Mouse (Mus musculus) heart, embryonic 16.5 days (tissue): Measurements from ENCODE around the gene Cryab. TPM values are rescaled to one million over a fixed set of nuclear protein-coding genes. Genes with fewer than 3 reads are reported as not detected.

Experiments
- ATAC-seq: fragments of 200-750 bp; cut with Nextera tagmentation; replicated peaks from 2 replicates; pipeline ENCODE4 v1.8.0; 2017; ENCODE audit warnings: moderate number of reproducible peaks; ENCODE audit not compliant: insufficient read depth, low FRiP score; ENCODE audit errors: extremely low read depth
- H3K27ac ChIP-seq: fragments of 300-500 bp; sonication (generic); 2 replicates; pipeline ENCODE4 v1.5.1; 2014; ENCODE audit warnings: mild to moderate bottlenecking, low read length, control low read depth, moderate library complexity
- H3K27me3 ChIP-seq: fragments of 300-500 bp; sonication (generic); 2 replicates; pipeline ENCODE4 v1.6.1; 2014; ENCODE audit warnings: low read length, mixed read lengths; ENCODE audit not compliant: control insufficient read depth, insufficient read depth
- H3K36me3 ChIP-seq: fragments of 300-500 bp; sonication (generic); 2 replicates; pipeline ENCODE4 v1.6.1; 2014; ENCODE audit not compliant: control insufficient read depth, insufficient read depth
- H3K4me1 ChIP-seq: fragments of 300-500 bp; sonication (generic); 2 replicates; pipeline ENCODE4 v1.6.1; 2014; ENCODE audit warnings: low read length, mixed read lengths; ENCODE audit not compliant: control insufficient read depth, insufficient read depth
- H3K4me2 ChIP-seq: fragments of 300-500 bp; sonication (generic); 2 replicates; pipeline ENCODE4 v1.6.1; 2014; ENCODE audit warnings: low read depth, mild to moderate bottlenecking, control low read depth, low read length
- H3K4me3 ChIP-seq: fragments of 300-500 bp; sonication (generic); 2 replicates; pipeline ENCODE4 v1.5.1; 2014; ENCODE audit warnings: mild to moderate bottlenecking, control low read depth, low read length
- H3K9ac ChIP-seq: fragments of 300-500 bp; sonication (generic); 2 replicates; pipeline ENCODE4 v1.6.1; 2014; ENCODE audit warnings: low read length, control low read depth
- H3K9me3 ChIP-seq: fragments of 300-500 bp; sonication (generic); replicated peaks from 2 replicates; pipeline ENCODE4 v1.6.1; 2016; ENCODE audit warnings: low read length; ENCODE audit not compliant: control insufficient read depth
- WGBS: fragments of 180-500 bp; shearing (Covaris S2); extraction: QIAGEN DNeasy Blood & Tissue Kit; methylation state at CpG from one replicate; pipeline ENCODE4 v1.1.7; 2014; 5-methylcytosine and 5-hydroxymethylcytosine counted together
- polyA plus RNA-seq: library from polyadenylated mRNA; unstranded; fragments of >200 nt; fragmentation: Nextera tagmentation; extraction: Ambion mirVana; gene quantifications from 2 replicates; pipeline ENCODE4 v1.2.1, GENCODE M21; 2015

Gene Cryab
- polyA plus RNA-seq, 1 experiment from 2014 or later = 1,315 TPM

DNA sequence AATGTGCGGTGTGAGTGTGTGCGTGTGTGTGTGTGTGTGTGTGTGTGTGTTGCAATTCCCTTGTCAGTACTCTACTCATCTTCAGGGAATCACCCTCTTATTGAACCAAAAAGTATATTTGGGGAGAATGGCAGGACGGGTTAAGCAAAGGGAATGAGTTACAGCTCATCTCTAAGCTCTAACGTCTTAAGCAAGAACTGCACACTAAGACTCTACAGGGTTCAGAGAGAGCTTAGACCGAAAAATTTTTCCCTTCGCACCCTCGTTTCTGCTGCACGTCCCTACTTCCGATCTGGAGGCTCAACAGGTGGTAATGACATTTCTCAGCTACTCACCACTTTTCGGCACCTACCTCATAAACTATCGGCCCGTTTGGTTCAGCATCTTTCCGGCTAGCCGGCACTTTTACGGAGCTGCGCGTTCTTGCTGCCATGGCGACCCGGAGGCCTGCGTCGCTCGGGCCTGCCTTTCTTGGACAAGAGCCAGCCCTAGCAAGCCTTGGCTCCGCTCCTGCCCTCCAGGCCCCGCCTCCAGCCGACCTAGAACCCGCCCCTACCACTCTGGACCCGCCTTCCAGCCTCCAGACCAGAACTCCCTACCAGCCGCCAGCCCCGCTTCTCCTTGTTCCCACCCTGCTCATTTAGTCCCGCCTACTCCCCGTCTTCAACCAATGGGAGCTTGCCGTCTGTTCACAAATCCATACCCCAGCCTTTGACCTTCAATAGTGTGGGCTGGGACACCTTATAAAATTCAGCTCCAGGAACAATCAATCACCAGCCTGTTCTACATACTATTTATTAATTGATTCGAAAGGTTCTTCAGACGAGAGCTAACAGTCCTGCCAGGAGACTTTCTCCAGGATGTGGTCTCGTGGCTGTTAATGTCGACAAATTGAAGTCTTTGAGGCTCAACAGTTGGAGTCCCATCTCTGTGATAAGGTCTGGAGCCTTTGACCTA lies 11.9 kb upstream of the Cryab start, which contains the start of gene Dixdc1:
Gene Dixdc1, minus strand, starts transcription at position 604 of the 957 bp plus-strand sequence.
- H3K27ac ChIP-seq = peak within 1 kb of the TSS; percentile 78
- peaks cover 18% of the 10 kb centered on the region for H3K4me1 ChIP-seq
- H3K27me3 ChIP-seq = no peaks in the 10 kb centered on the region
- peak within 1 kb of the TSS; percentile 74 for H3K4me2 ChIP-seq
- 10% methylated on average over 36 of the region's 36 CpGs for WGBS
- peak; percentile 99 for ATAC-seq
- H3K36me3 ChIP-seq = no peaks in the 10 kb centered on the region
- H3K9me3 ChIP-seq = no peaks in the 10 kb centered on the region
- H3K9ac ChIP-seq = no peak within 1 kb of the TSS
- H3K4me3 ChIP-seq = peak within 1 kb of the TSS; percentile 52

- no peak for ATAC-seq
- H3K4me1 ChIP-seq = peaks cover 21% of the 10 kb centered on the region
- H3K9ac ChIP-seq = no peak overlapping the region
- 79% methylated on average over 14 of the region's 14 CpGs for WGBS
- no peak overlapping the region for H3K4me2 ChIP-seq
- no peaks in the 10 kb centered on the region for H3K27me3 ChIP-seq
- no peak overlapping the region for H3K27ac ChIP-seq
- no peak overlapping the region for H3K4me3 ChIP-seq
- no peaks in the 10 kb centered on the region for H3K9me3 ChIP-seq
- no peaks in the 10 kb centered on the region for H3K36me3 ChIP-seq
These were observed 10.0 kb upstream of the Cryab start for GRCm38 (mm10) chr9:50740867-50741784.

- WGBS = 58% methylated on average over 3 of the region's 3 CpGs
- H3K4me3 ChIP-seq = no peak overlapping the region
- H3K36me3 ChIP-seq = no peaks in the 10 kb centered on the region
- no peak for ATAC-seq
- peak overlapping the region; percentile 29; the same call in 1 of the 2 replicates for H3K27ac ChIP-seq
- H3K27me3 ChIP-seq = no peaks in the 10 kb centered on the region
- no peak overlapping the region for H3K9ac ChIP-seq
- H3K4me2 ChIP-seq = no peak overlapping the region
- H3K4me1 ChIP-seq = peaks cover 30% of the 10 kb centered on the region
- no peaks in the 10 kb centered on the region for H3K9me3 ChIP-seq
These were observed 8.9 kb upstream of the Cryab start for GRCm38 (mm10) chr9:50742261-50742660.

GRCm38 (mm10) chr9:50742744-50743143 lies 8.4 kb upstream of the Cryab start:
- no peak overlapping the region for H3K4me3 ChIP-seq
- no peaks in the 10 kb centered on the region for H3K36me3 ChIP-seq
- H3K4me2 ChIP-seq = no peak overlapping the region
- 73% methylated on average over 2 of the region's 2 CpGs for WGBS
- H3K27me3 ChIP-seq = no peaks in the 10 kb centered on the region
- H3K9me3 ChIP-seq = no peaks in the 10 kb centered on the region
- H3K4me1 ChIP-seq = peaks cover 32% of the 10 kb centered on the region
- H3K9ac ChIP-seq = no peak overlapping the region
- H3K27ac ChIP-seq = peak overlapping the region; percentile 29; the same call in 1 of the 2 replicates
- ATAC-seq = no peak

- no peaks in the 10 kb centered on the region for H3K36me3 ChIP-seq
- H3K4me1 ChIP-seq = peaks cover 29% of the 10 kb centered on the region
- H3K9me3 ChIP-seq = no peaks in the 10 kb centered on the region
- no peaks in the 10 kb centered on the region for H3K27me3 ChIP-seq
- ATAC-seq = peak; percentile 1; the same call in 1 of the 2 replicates
- peak overlapping the region; percentile 81 for H3K9ac ChIP-seq
- peak overlapping the region; percentile 71 for H3K4me2 ChIP-seq
- H3K4me3 ChIP-seq = peak overlapping the region; percentile 59
- 25% methylated on average over 7 of the region's 7 CpGs for WGBS
- H3K27ac ChIP-seq = peak overlapping the region; percentile 86
These were observed 5.3 kb upstream of the Cryab start for GRCm38 (mm10) chr9:50745806-50746205.

- Histone ChIP-seq H3K27me3 (no peaks in the 10 kb centered on the region), H3K9me3 (no peaks in the 10 kb centered on the region), H3K4me1 (peaks cover 29% of the 10 kb centered on the region), H3K4me3 (peak within 1 kb of the TSS; percentile 59), H3K27ac (peak within 1 kb of the TSS; percentile 86), H3K36me3 (no peaks in the 10 kb centered on the region), H3K4me2 (peak within 1 kb of the TSS; percentile 71), H3K9ac (peak within 1 kb of the TSS; percentile 81)
- 4% methylated on average over 19 of the region's 19 CpGs for WGBS
- ATAC-seq = peak; percentile 37; the same call in 1 of the 2 replicates
These were observed 4.9 kb upstream of the Cryab start, which contains the start of gene 2310030G06Rik for GRCm38 (mm10) chr9:50746214-50746677. TSS of gene 2310030G06Rik (minus strand) at chr9:50746536.

- no peaks in the 10 kb centered on the region for H3K27me3 ChIP-seq
- peak overlapping the region; percentile 69 for H3K4me3 ChIP-seq
- no peaks in the 10 kb centered on the region for H3K9me3 ChIP-seq
- WGBS = 41% methylated on average over 6 of the region's 6 CpGs
- H3K4me2 ChIP-seq = peak overlapping the region; percentile 73
- H3K27ac ChIP-seq = peak overlapping the region; percentile 99
- ATAC-seq = no peak
- H3K4me1 ChIP-seq = peaks cover 20% of the 10 kb centered on the region
- H3K36me3 ChIP-seq = peaks cover 4% of the 10 kb centered on the region; the same call in 1 of the 2 replicates
- H3K9ac ChIP-seq = peak overlapping the region; percentile 72
These were observed 419 bp upstream of the Cryab start for GRCm38 (mm10) chr9:50750706-50751105.

DNA sequence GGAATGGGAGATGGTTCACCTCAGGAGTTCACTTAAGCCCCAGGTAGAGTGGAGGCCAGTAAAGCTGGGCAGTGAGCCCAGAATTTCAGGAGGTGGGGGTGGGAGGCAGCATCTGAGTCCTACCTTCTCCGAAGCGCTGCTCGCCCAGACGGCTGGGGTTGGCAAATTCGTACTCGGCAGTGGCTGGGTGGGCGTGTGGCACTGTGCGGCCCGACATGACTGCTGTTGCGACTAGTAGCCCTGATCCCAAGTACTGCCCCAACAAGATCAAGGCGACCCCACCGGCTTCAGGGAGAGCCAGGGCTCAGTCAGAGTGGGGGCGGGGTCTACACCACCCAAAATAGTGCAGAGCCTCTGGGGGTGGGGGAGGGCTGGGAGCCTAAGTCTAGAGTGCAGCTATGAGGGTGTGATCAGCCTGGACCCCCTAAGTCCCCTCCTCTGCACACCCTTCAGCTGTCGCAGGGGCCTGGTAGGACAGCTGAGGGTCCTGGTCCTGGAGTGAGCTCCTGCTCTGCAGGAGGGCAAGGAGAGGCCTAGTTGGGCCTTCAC lies 1.0 kb downstream of the Cryab start, which contains the start of gene Hspb2:
Gene Hspb2, minus strand, starts transcription at position 301 of the 549 bp plus-strand sequence.
- H3K27ac ChIP-seq = peak within 1 kb of the TSS; percentile 99
- H3K36me3 ChIP-seq = peaks cover 13% of the 10 kb centered on the region
- 32% methylated on average over 14 of the region's 14 CpGs for WGBS
- peak within 1 kb of the TSS; percentile 69 for H3K4me3 ChIP-seq
- no peaks in the 10 kb centered on the region for H3K27me3 ChIP-seq
- peak; percentile 72 for ATAC-seq
- peak within 1 kb of the TSS; percentile 73 for H3K4me2 ChIP-seq
- peaks cover 12% of the 10 kb centered on the region for H3K4me1 ChIP-seq
- peak within 1 kb of the TSS; percentile 88 for H3K9ac ChIP-seq
- no peaks in the 10 kb centered on the region for H3K9me3 ChIP-seq
